Mouse (Mus musculus) embryonic facial prominence, embryonic 15.5 days (tissue): Measurements from ENCODE around the gene Uba52. TPM values are rescaled to one million over a fixed set of nuclear protein-coding genes. Genes with fewer than 3 reads are reported as not detected.

ENCODE experiments used
- ATAC-seq: fragments of 200-750 bp; cut with Nextera tagmentation; 2 replicates; pipeline ENCODE4 v1.8.0; 2017; ENCODE audit warnings: low read depth, moderate TSS enrichment; ENCODE audit not compliant: insufficient number of reproducible peaks, low FRiP score, low TSS enrichment
- H3K27ac ChIP-seq: fragments of 300-500 bp; sonication (generic); replicated peaks from 2 replicates; pipeline ENCODE4 v1.5.1; 2015; ENCODE audit warnings: mild to moderate bottlenecking, inconsistent platforms
- H3K27me3 ChIP-seq: fragments of 300-500 bp; sonication (generic); 2 replicates; pipeline ENCODE4 v1.6.1; 2015; ENCODE audit warnings: inconsistent platforms
- H3K36me3 ChIP-seq: fragments of 300-500 bp; sonication (generic); 2 replicates; pipeline ENCODE4 v1.6.1; 2015; ENCODE audit warnings: mild to moderate bottlenecking, inconsistent platforms
- H3K4me1 ChIP-seq: fragments of 300-500 bp; sonication (generic); 2 replicates; pipeline ENCODE4 v1.6.1; 2015; ENCODE audit warnings: inconsistent platforms
- H3K4me2 ChIP-seq: fragments of 300-500 bp; sonication (generic); replicated peaks from 2 replicates; pipeline ENCODE4 v1.6.1; 2015; ENCODE audit warnings: mild to moderate bottlenecking, inconsistent platforms
- H3K4me3 ChIP-seq: fragments of 300-500 bp; sonication (generic); replicated peaks from 2 replicates; pipeline ENCODE4 v1.5.1; 2015; ENCODE audit warnings: mild to moderate bottlenecking, inconsistent platforms
- H3K9ac ChIP-seq: fragments of 300-500 bp; sonication (generic); 2 replicates; pipeline ENCODE4 v1.6.1; 2015; ENCODE audit warnings: inconsistent platforms
- H3K9me3 ChIP-seq: fragments of 300-500 bp; sonication (generic); replicated peaks from 2 replicates; pipeline ENCODE4 v1.6.1; 2016; ENCODE audit warnings: inconsistent platforms
- WGBS: fragments of 180-500 bp; shearing (Covaris S2); methylation state at CpG from one replicate; pipeline ENCODE4 v1.1.7; 2015; 5-methylcytosine and 5-hydroxymethylcytosine counted together
- polyA plus RNA-seq: library from polyadenylated mRNA; unstranded; fragments of >200 nt; fragmentation: Nextera tagmentation; extraction: Ambion mirVana; gene quantifications from 2 replicates; pipeline ENCODE4 v1.2.1, GENCODE M21; 2015

Uba52 gene
- 940 and 1,016 TPM in 2 replicates for polyA plus RNA-seq

DNA sequence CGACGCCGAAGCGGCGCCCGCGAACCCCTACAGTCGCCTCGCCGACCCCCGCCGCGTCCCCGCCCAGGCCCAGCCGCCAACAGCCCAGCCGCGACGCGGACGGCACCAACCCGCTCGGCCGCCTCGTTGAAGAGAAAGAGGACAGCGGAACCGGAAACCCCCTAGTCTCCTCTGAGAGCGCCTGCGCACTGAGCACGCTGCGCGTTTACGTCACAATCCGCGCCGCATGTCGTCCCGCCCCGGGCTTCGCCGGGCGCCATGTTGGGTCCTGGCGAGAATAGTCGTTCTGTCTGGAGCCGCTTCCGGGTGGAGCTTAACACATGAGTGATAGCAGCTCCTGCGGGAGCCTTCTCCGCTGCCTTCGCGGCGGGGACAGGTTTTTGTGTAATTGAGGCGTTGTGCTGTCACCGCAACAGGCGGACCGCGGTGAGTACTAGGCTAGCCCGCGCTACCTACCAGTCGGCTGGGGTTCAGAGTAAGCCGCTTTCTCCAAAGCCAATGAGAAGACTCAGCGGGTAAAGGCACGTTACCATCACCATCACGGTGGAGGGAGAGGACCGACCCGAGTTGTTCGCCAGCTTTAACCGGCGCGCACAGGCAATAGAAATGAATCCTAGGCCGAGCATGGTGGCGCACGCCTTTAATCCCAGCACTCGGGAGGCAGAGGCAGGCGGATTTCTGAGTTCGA lies at the start of gene Uba52:
Gene Uba52 (minus strand): TSS at position 574 of the 688 bp plus-strand sequence.
- peak within 1 kb of the TSS; percentile 77 for H3K4me3 ChIP-seq
- H3K9ac ChIP-seq: peak within 1 kb of the TSS; percentile 94
- peak within 1 kb of the TSS; percentile 86 for H3K4me2 ChIP-seq
- no peaks in the 10 kb centered on the region for H3K9me3 ChIP-seq
- peak; percentile 87 for ATAC-seq
- peaks cover 43% of the 10 kb centered on the region for H3K36me3 ChIP-seq
- H3K27me3 ChIP-seq: no peaks in the 10 kb centered on the region
- peak within 1 kb of the TSS; percentile 97 for H3K27ac ChIP-seq
- 1% methylated on average over 74 of the region's 74 CpGs for WGBS
- H3K4me1 ChIP-seq: peaks cover 37% of the 10 kb centered on the region

DNA sequence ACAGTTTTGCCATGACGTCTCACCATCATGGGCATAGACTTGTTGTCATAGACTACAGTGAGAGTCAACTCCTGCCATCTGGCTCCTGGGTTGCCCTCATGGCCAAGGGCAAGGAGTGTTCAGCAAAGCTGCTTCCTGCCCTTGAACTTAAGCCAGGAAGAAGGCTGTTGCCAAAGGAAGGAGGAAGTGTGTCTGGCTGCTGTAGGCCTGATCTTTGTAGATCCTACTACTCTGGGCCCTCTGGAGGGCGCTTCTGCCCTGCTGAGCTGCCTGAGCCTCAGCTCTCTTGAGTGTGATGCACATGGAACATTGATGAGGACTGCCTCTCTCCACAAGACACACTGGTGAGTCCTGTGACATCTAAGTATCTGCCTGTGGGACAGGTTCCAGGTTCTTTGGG lies 49.5 kb upstream of the Uba52 start:
- H3K4me3 ChIP-seq: no peak overlapping the region
- no peak overlapping the region for H3K27ac ChIP-seq
- no peaks in the 10 kb centered on the region for H3K27me3 ChIP-seq
- H3K4me2 ChIP-seq: no peak overlapping the region
- H3K36me3 ChIP-seq: 0 out of 2 replicates have a peak, but pooled peaks cover 3% of the 10 kb centered on the region
- H3K9ac ChIP-seq: no peak overlapping the region
- WGBS: 70% methylated on average over 2 of the region's 2 CpGs
- peaks cover 18% of the 10 kb centered on the region; the same call in 1 of the 2 replicates for H3K4me1 ChIP-seq
- H3K9me3 ChIP-seq: no peaks in the 10 kb centered on the region
- 0 out of 2 replicates have a peak, but pooled peaks have one; percentile 21 for ATAC-seq

DNA sequence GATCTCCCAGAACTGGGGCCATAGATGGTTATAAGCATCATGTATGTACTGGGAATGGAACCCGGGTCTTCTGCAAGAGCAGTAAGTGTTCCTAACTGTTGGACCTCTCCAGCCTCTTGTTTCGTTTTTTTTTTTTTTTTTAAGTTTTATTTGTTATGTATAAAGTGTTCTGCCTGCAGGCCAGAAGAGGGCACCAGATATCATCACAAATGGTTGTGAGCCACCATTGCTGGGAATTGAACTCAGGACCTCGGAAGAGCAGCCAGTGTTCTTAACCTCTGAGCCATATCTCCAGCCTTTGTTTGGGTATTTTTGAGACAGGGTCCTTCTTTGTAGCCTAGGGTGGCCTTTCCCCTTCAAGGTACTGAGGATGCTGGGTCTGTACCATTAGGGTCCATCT lies 48.4 kb upstream of the Uba52 start:
- Histone ChIP-seq H3K4me2 (no peak overlapping the region), H3K9ac (no peak overlapping the region), H3K9me3 (no peaks in the 10 kb centered on the region), H3K27ac (no peak overlapping the region), H3K36me3 (0 out of 2 replicates have a peak, but pooled peaks cover 3% of the 10 kb centered on the region), H3K4me3 (no peak overlapping the region), H3K27me3 (no peaks in the 10 kb centered on the region), H3K4me1 (peaks cover 11% of the 10 kb centered on the region; the same call in 1 of the 2 replicates)
- WGBS: 77% methylated on average over 3 of the region's 3 CpGs
- ATAC-seq: no peak

DNA sequence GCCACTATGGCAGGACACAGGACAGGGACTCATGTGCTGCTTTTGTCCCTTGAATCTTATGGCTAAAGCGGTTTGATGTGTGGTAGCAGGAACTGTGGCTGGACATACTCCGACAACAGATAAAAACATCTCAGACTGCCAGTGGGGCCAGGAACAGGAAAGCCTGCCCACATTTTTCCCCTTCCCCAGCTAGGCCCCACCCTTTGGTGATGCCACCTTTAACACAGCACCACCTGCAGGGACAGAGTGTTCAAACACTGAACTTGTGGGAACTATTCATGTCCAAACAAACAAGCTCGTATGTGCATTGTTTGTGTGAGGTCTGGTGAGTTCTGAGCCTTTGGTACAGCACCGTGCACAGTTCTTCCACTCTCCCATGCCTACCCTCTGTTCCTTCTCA lies 47.7 kb upstream of the Uba52 start:
- Histone ChIP-seq H3K27me3 (no peaks in the 10 kb centered on the region), H3K9ac (no peak overlapping the region), H3K36me3 (0 out of 2 replicates have a peak, but pooled peaks cover 3% of the 10 kb centered on the region), H3K27ac (no peak overlapping the region), H3K9me3 (no peaks in the 10 kb centered on the region), H3K4me3 (no peak overlapping the region), H3K4me1 (peaks cover 17% of the 10 kb centered on the region; the same call in 1 of the 2 replicates), H3K4me2 (no peak overlapping the region)
- WGBS: 65% methylated on average over 4 of the region's 4 CpGs
- ATAC-seq: no peak

DNA sequence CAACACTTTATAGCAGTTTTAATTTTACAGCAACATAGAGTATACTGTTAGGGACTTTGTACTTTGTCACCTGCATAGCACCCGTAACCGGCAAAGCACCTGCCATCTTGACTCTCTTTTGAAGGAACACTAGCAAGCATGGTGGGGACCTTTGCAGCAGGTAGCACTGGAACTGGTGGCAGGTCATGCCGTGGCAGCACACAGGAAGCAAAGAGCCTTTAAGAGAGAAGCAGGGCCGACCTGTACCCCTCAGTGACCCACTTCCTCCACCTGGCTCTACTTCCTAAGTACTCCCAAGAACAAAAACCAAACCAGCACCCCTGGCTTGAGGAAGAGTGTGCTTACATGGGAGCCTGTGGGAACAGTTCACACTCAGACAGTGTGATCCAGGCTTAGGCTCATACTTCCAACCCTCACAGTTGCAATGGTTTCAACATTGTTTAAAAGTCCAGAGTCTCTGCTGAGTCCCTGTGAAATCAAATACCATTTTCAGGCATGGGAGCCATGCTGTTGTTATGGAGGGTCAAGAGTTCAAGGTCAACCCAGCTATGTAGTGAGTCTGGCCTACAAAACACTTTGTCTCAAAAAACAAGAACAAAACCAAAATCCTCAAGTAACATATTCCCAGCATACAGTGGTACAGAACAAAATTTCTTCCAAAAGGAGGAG lies 44.6 kb upstream of the Uba52 start:
- no peak for ATAC-seq
- no peaks in the 10 kb centered on the region for H3K9me3 ChIP-seq
- no peak overlapping the region for H3K4me3 ChIP-seq
- no peak overlapping the region for H3K4me2 ChIP-seq
- peaks cover 16% of the 10 kb centered on the region; the same call in 1 of the 2 replicates for H3K4me1 ChIP-seq
- H3K27ac ChIP-seq: no peak overlapping the region
- WGBS: 89% methylated on average over 4 of the region's 4 CpGs
- 0 out of 2 replicates have a peak, but pooled peaks cover under 1% of the 10 kb centered on the region for H3K36me3 ChIP-seq
- H3K27me3 ChIP-seq: no peaks in the 10 kb centered on the region
- H3K9ac ChIP-seq: no peak overlapping the region

DNA sequence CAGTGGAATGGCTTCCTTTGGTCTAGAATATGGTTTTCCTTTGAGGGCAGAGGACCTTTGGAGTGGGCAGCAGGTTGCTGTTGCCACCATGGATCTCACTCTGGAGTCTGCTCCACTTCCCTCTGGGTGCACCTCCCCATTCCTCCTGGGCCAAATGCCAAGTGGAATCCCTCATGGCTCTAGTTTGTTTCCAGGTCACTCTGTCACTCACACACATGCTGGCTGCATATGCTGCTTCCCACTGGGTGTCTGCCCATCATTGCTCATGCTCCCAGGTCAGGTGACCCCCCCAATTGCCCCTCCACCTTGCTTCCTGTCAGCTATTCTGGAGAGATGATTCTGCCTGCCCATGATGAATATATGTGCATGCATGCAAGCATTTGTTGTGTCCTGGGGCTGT lies 43.1 kb upstream of the Uba52 start:
- H3K4me1 ChIP-seq: peaks cover 16% of the 10 kb centered on the region; the same call in 1 of the 2 replicates
- ATAC-seq: no peak
- no peaks in the 10 kb centered on the region for H3K36me3 ChIP-seq
- H3K9ac ChIP-seq: no peak overlapping the region
- no peak overlapping the region for H3K27ac ChIP-seq
- no peaks in the 10 kb centered on the region for H3K27me3 ChIP-seq
- no peak overlapping the region for H3K4me2 ChIP-seq
- H3K9me3 ChIP-seq: no peaks in the 10 kb centered on the region
- H3K4me3 ChIP-seq: no peak overlapping the region

DNA sequence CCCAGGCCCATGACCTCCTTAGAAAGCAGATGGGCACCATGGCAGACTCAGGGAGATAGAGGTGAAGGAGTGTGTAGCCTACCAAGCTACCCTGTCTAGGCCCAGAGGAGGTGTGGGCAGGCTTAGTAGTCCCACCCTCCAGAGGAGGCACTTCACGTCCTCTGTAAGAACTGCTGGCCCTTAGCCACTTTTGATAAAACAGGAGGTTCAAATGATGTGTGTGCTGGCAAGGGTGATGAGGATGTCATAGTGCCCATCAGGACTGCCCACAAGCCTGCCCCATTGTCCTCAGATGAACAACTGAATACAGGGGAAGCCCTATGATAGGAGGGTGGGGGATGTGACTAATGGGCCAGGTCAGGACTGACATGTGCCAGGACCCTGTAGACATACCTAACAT lies 42.2 kb upstream of the Uba52 start:
- no peak overlapping the region for H3K9ac ChIP-seq
- H3K4me3 ChIP-seq: no peak overlapping the region
- no peak overlapping the region for H3K4me2 ChIP-seq
- peaks cover 22% of the 10 kb centered on the region; the same call in 1 of the 2 replicates for H3K4me1 ChIP-seq
- ATAC-seq: 0 out of 2 replicates have a peak, but pooled peaks have one; percentile 15
- WGBS: 57% methylated on average over 1 of the region's 1 CpGs
- no peaks in the 10 kb centered on the region for H3K36me3 ChIP-seq
- no peak overlapping the region for H3K27ac ChIP-seq
- H3K9me3 ChIP-seq: no peaks in the 10 kb centered on the region
- H3K27me3 ChIP-seq: no peaks in the 10 kb centered on the region

DNA sequence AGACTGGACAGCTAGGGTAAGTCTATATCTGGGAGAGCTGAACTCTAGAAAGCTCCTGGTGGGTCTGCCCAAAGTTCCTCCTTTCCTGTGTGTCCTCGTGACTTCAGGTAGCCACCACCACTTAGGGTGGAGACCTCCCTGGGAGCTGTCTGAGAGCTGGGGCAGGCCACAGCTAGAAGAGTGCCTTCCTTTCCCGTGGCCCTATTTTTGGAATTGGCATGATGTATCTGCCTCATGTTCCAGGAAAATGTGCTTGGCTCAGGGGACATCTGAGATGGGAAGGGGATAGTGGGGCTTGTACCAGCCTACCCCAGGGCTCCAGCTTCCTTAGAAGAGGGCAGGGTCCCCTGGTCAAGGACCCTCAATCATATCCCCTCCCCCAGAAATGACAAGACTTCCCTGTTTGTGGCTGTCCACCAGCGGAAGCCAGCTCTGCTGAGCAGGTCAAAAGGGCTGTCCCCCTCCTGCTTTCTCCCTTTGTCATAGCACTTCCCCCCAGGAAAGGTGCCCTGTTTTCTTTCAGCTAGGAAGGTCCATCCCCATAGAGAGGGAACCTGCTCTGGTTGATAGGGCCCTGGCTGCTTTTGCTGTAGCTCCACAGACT lies 41.1 kb upstream of the Uba52 start:
- Histone ChIP-seq H3K9ac (no peak overlapping the region), H3K27ac (no peak overlapping the region), H3K4me1 (peaks cover 22% of the 10 kb centered on the region), H3K36me3 (no peaks in the 10 kb centered on the region), H3K27me3 (no peaks in the 10 kb centered on the region), H3K4me3 (no peak overlapping the region), H3K4me2 (no peak overlapping the region), H3K9me3 (no peaks in the 10 kb centered on the region)
- 63% methylated on average over 3 of the region's 3 CpGs for WGBS
- ATAC-seq: no peak

DNA sequence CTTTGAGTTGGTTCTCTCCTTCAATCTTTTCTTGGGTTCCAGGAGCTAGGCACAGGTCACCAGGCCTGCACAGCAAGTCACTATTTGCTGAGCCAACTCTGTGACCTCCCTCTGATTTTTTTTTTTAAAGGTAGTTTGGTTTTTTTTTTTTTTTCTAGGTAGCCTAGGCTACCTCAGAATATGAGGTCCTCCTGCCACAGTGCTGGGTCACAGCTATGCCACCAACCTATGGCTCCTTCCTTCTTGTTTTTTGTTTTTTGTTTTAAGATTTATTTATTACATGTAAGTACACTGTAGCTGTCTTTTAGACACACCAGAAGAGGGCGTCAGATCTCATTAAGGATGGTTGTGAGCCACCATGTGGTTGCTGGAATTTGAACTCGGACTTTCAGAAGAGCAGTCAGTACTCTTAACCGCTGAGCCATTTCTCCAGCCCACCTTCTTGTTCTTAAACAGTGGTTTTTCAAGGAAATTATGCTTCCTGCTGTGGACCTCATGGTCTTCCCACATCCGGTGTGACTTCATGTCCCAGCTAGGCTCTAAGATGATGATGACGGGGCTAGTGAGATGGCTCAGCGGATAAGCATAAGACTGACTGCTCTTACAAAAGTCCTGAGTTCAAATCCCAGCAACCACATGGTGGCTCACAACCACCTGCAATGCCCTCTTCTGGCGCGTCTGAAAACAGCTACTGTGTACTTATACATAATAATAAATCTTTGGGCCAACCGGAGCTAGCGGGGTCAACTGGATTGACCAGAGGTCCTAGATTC lies 39.0 kb upstream of the Uba52 start:
- Histone ChIP-seq H3K27me3 (no peaks in the 10 kb centered on the region), H3K4me2 (no peak overlapping the region), H3K4me3 (no peak overlapping the region), H3K4me1 (peaks cover 22% of the 10 kb centered on the region), H3K36me3 (no peaks in the 10 kb centered on the region), H3K9ac (no peak overlapping the region), H3K27ac (no peak overlapping the region), H3K9me3 (no peaks in the 10 kb centered on the region)
- ATAC-seq: no peak
- WGBS: 91% methylated on average over 10 of the region's 10 CpGs

DNA sequence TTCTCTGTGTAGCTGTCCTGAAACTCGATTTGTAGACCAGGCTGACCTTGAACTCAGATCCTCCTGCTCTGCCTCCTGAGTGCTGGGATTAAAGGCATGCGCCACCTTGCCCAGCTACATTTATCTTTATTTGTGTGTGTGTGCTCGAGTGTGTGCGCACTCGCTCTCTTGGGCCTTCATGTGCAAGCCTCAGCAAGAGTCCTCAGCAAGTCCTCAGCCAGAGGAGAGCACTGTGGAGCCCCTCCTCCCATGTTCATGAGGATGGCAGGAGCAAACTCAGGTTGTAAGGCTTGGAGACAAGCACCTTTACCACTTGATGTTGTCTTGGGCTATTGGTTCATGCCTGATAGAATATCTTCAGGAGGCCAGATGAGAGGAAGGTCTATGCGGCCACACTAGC lies 37.2 kb upstream of the Uba52 start:
- Histone ChIP-seq H3K27me3 (no peaks in the 10 kb centered on the region), H3K4me2 (no peak overlapping the region), H3K4me3 (no peak overlapping the region), H3K9ac (no peak overlapping the region), H3K27ac (no peak overlapping the region), H3K9me3 (no peaks in the 10 kb centered on the region), H3K36me3 (no peaks in the 10 kb centered on the region), H3K4me1 (peaks cover 15% of the 10 kb centered on the region)
- no peak for ATAC-seq
- WGBS: 86% methylated on average over 6 of the region's 6 CpGs

DNA sequence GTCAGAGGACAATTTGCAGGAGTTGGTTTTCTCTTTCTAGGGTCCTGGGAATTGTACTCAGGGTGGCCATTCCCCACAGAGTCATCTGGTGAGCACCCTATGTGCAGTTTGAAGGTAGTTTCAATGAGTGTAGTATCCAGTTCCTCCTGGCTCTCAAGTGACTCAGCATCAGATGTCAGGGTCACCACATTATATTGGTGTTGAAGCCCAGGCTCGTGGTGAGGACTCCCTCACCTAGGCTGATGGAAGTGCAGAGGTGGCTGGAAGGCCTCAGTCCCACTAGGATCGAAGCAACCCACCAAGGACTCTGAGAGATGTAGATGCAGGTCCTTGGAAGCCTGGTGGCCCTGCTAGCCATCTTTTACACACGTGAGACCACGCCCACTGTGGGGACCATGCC lies 35.8 kb upstream of the Uba52 start:
- Histone ChIP-seq H3K27me3 (no peaks in the 10 kb centered on the region), H3K9me3 (no peaks in the 10 kb centered on the region), H3K4me2 (no peak overlapping the region), H3K27ac (no peak overlapping the region), H3K4me1 (peaks cover 14% of the 10 kb centered on the region), H3K36me3 (no peaks in the 10 kb centered on the region), H3K4me3 (no peak overlapping the region), H3K9ac (no peak overlapping the region)
- ATAC-seq: no peak
- 83% methylated on average over 4 of the region's 4 CpGs for WGBS
